Mouse (Mus musculus): ENCODE data around the gene Hspa1b. TPM values are rescaled to one million over a fixed set of nuclear protein-coding genes. Genes with fewer than 3 reads are reported as not detected.
A peak's percentile ranks its signal among the peaks of the same experiment; 100 is the strongest.
"Not testable (repeated sequence)": the region's sequence is repeated elsewhere in the genome, so short reads cannot be mapped to it uniquely, and the experiment has no call there.

The Hspa1b gene
- polyA plus RNA-seq (2012; ENCODE audit: insufficient read depth, low replicate concordance) = 4.5 and 7.2 TPM in 2 replicates

- H3K27me3 ChIP-seq (replicated peaks) = peaks cover 42% of the 10 kb centered on the region
- H3K36me3 ChIP-seq (replicated peaks; ENCODE audit: low read length); H3K9me3 ChIP-seq: not testable (repeated sequence)
- peaks cover 16% of the 10 kb centered on the region for H3K4me1 ChIP-seq
- peak within 1 kb of the TSS; percentile 92 for H3K4me3 ChIP-seq (replicated peaks)
Measured at GRCm38 (mm10) chr17:34959130-34959778, at the start of gene Hspa1b. TSS of gene Hspa1b (minus strand) at chr17:34959238.

GRCm38 (mm10) chr17:35007387-35007991 is 48.5 kb upstream of the Hspa1b start:
- Histone ChIP-seq H3K27me3 (replicated peaks) (no peaks in the 10 kb centered on the region), H3K4me1 (peaks cover 52% of the 10 kb centered on the region), H3K4me3 (replicated peaks) (no peak overlapping the region), H3K9me3 (no peaks in the 10 kb centered on the region), H3K36me3 (replicated peaks; ENCODE audit: low read length) (peaks cover 87% of the 10 kb centered on the region)
- no peak for TF ChIP-seq FLI1 (IDR thresholded peaks at IDR 0.05; ENCODE audit: low read length)
- no peak for TF ChIP-seq GATA1 (IDR thresholded peaks at IDR 0.05; ENCODE audit: borderline replicate concordance, low read length)

GRCm38 (mm10) chr17:35005902-35006301 is 46.9 kb upstream of the Hspa1b start:
- H3K36me3 ChIP-seq (replicated peaks; ENCODE audit: low read length) = peaks cover 71% of the 10 kb centered on the region
- not testable (repeated sequence) for H3K4me3 ChIP-seq (replicated peaks); H3K9me3 ChIP-seq; H3K27me3 ChIP-seq (replicated peaks)
- H3K4me1 ChIP-seq = peaks cover 51% of the 10 kb centered on the region

GRCm38 (mm10) chr17:35005158-35005557 is 46.1 kb upstream of the Hspa1b start:
- H3K36me3 ChIP-seq (replicated peaks; ENCODE audit: low read length) = peaks cover 63% of the 10 kb centered on the region
- TF ChIP-seq GATA1 (IDR thresholded peaks at IDR 0.05; ENCODE audit: borderline replicate concordance, low read length) = no peak
- TF ChIP-seq FLI1 (IDR thresholded peaks at IDR 0.05; ENCODE audit: low read length) = no peak
- H3K9me3 ChIP-seq = no peaks in the 10 kb centered on the region
- peak overlapping the region; percentile 12 for H3K4me3 ChIP-seq (replicated peaks)
- no peaks in the 10 kb centered on the region for H3K27me3 ChIP-seq (replicated peaks)
- peaks cover 51% of the 10 kb centered on the region for H3K4me1 ChIP-seq

- H3K9me3 ChIP-seq = no peaks in the 10 kb centered on the region
- H3K4me3 ChIP-seq (replicated peaks) = no peak overlapping the region
- no peaks in the 10 kb centered on the region for H3K27me3 ChIP-seq (replicated peaks)
- H3K4me1 ChIP-seq = peaks cover 60% of the 10 kb centered on the region
- peaks cover 56% of the 10 kb centered on the region for H3K36me3 ChIP-seq (replicated peaks; ENCODE audit: low read length)
- no peak for TF ChIP-seq GATA1 (IDR thresholded peaks at IDR 0.05; ENCODE audit: borderline replicate concordance, low read length)
- no peak for TF ChIP-seq FLI1 (IDR thresholded peaks at IDR 0.05; ENCODE audit: low read length)
Measured at GRCm38 (mm10) chr17:35004075-35004717, 45.2 kb upstream of the Hspa1b start.

- Histone ChIP-seq H3K36me3 (replicated peaks; ENCODE audit: low read length) (peaks cover 56% of the 10 kb centered on the region), H3K4me1 (peaks cover 68% of the 10 kb centered on the region), H3K4me3 (replicated peaks) (peak overlapping the region; percentile 46), H3K27me3 (replicated peaks) (no peaks in the 10 kb centered on the region), H3K9me3 (no peaks in the 10 kb centered on the region)
- TF ChIP-seq FLI1 (IDR thresholded peaks at IDR 0.05; ENCODE audit: low read length) (no peak), GATA1 (IDR thresholded peaks at IDR 0.05; ENCODE audit: borderline replicate concordance, low read length) (no peak)
Measured at GRCm38 (mm10) chr17:35003022-35003838, 44.2 kb upstream of the Hspa1b start.

GRCm38 (mm10) chr17:35002153-35002865 is 43.3 kb upstream of the Hspa1b start:
- H3K4me1 ChIP-seq = peaks cover 70% of the 10 kb centered on the region
- no peaks in the 10 kb centered on the region for H3K9me3 ChIP-seq
- H3K27me3 ChIP-seq (replicated peaks) = no peaks in the 10 kb centered on the region
- H3K36me3 ChIP-seq (replicated peaks; ENCODE audit: low read length) = peaks cover 56% of the 10 kb centered on the region
- peak overlapping the region; percentile 100 for H3K4me3 ChIP-seq (replicated peaks)
- no peak for TF ChIP-seq FLI1 (IDR thresholded peaks at IDR 0.05; ENCODE audit: low read length)
- no peak for TF ChIP-seq GATA1 (IDR thresholded peaks at IDR 0.05; ENCODE audit: borderline replicate concordance, low read length)

- Histone ChIP-seq H3K9me3 (no peaks in the 10 kb centered on the region), H3K4me3 (replicated peaks) (peak overlapping the region; percentile 100), H3K4me1 (peaks cover 74% of the 10 kb centered on the region), H3K27me3 (replicated peaks) (no peaks in the 10 kb centered on the region), H3K36me3 (replicated peaks; ENCODE audit: low read length) (peaks cover 56% of the 10 kb centered on the region)
- TF ChIP-seq GATA1 (IDR thresholded peaks at IDR 0.05; ENCODE audit: borderline replicate concordance, low read length) (no peak), FLI1 (IDR thresholded peaks at IDR 0.05; ENCODE audit: low read length) (no peak)
Measured at GRCm38 (mm10) chr17:35001452-35002152, 42.6 kb upstream of the Hspa1b start.

Data from megakaryocyte, embryonic 14.5 days (primary cell).